In the genomic region with DNA sequence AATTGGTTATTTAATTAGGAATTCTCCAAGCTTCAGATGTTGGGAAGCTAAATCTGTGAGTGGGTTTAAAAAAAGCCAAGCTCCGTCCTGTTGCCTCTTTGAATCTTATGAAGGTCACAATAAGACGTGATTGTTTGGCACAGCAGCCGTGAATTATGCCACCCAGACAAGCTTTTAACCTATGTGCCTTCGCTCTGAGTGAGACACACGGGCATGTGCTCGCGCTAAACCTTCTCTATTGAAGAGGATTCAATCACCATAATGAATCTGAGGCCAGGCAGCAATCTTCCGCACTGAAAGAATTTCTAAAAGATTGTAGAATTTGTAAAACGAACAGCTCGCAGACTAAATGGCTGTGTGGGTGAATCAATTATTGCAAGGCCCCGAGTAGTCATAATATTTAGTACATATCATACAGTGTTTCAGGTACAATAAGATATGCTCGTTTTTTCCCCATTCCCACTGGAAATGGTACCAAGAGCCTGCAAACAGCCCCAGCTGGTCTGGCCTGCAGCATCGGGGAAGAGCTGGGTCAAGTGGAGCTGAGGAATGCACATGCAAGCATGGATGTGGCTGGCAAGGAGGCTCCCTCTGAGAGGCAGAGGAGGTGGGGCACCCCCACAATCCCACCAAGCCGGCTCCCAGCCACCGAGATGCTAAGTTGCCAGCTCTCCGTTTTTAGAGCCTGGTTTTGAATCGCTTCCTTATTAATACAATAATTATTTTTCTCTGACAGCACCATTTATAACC, we compare ENCODE assay signal across 25 mouse cellular contexts.
DNase-seq lines count a peak whose midpoint lies in the region; ATAC-seq lines count a peak whose summit lies in the region.
"Had no signal": no experiment of that assay in that cellular context is flagged by ENCODE, and none has a peak within 500 bp of the region (broad histone marks: within the 10 kb centered on the region; RNA-seq: fewer than 3 reads in every experiment).

No protein-coding gene starts in this region.

- DNase-seq in forebrain, embryonic 11.5 days (ENCODE audit: low spot score) = no peak
- DNase-seq in midbrain, embryonic 10.5 days (ENCODE audit: low spot score) = no peak
- no peak for DNase-seq in hindbrain, embryonic 10.5 days (ENCODE audit: low spot score)
- no peak for DNase-seq in kidney, adult 18-20 months
- DNase-seq in cerebellum, postnatal 4 days (ENCODE audit: low spot score in 2 of 2) = no peak
- DNase-seq: adrenal gland, postnatal 10 days; cerebellum, adult 11 months; embryo, embryonic 11 days; heart, postnatal 36 days; kidney, postnatal 4 days; layer of hippocampus, postnatal 36 days; thymus, postnatal 25 days had no signal

- 0 out of 2 replicates have a peak overlapping the region, but pooled peaks have one; percentile 31 for H3K27ac ChIP-seq in forebrain, embryonic 15.5 days (replicated peaks)
- H3K27ac ChIP-seq in forebrain, embryonic 11.5 days (ENCODE audit: low read depth, low read length) = no peak overlapping the region
- peak overlapping the region; percentile 64; the same call in 1 of the 2 replicates for H3K27ac ChIP-seq in midbrain, embryonic 13.5 days
- H3K27ac ChIP-seq in midbrain, embryonic 10.5 days (replicated peaks) = no peak overlapping the region
- peak overlapping the region; percentile 25; the same call in 1 of the 2 replicates for H3K27ac ChIP-seq in hindbrain, embryonic 10.5 days
- peak overlapping the region; percentile 31; the same call in 1 of the 2 replicates for H3K27ac ChIP-seq in hindbrain, embryonic 16.5 days (ENCODE audit: low read depth, low read length)
- H3K27ac ChIP-seq: embryonic facial prominence, embryonic 15.5 days; heart, embryonic 13.5 days; intestine, embryonic 15.5 days; kidney, embryonic 15.5 days; liver, embryonic 14.5 days; lung, embryonic 15.5 days; macrophage; neural tube, embryonic 12.5 days had no signal

- ATAC-seq in forebrain, embryonic 15.5 days (replicated peaks) = no peak
- no peak for ATAC-seq in forebrain, embryonic 11.5 days (replicated peaks; ENCODE audit: low FRiP score)
- ATAC-seq in midbrain, embryonic 13.5 days = peak; percentile 31; the same call in 1 of the 2 replicates
- no peak for ATAC-seq in hindbrain, embryonic 16.5 days
- ATAC-seq: activated CD4-positive, CD25-positive, alpha-beta regulatory T cell, adult 4 months; intestine, embryonic 15.5 days had no signal

- peaks cover 24% of the 10 kb centered on the region for H3K4me1 ChIP-seq in forebrain, embryonic 15.5 days
- H3K4me1 ChIP-seq in forebrain, embryonic 11.5 days (replicated peaks; ENCODE audit: control insufficient read depth, insufficient read depth, low read length) = peaks cover 4% of the 10 kb centered on the region; the same call in 1 of the 2 replicates
- H3K4me1 ChIP-seq in midbrain, embryonic 13.5 days (replicated peaks) = peaks cover 14% of the 10 kb centered on the region
- peaks cover 6% of the 10 kb centered on the region; the same call in 1 of the 2 replicates for H3K4me1 ChIP-seq in midbrain, embryonic 10.5 days
- H3K4me1 ChIP-seq in hindbrain, embryonic 10.5 days (replicated peaks) = peaks cover 11% of the 10 kb centered on the region; the same call in 1 of the 2 replicates
- H3K4me1 ChIP-seq in hindbrain, embryonic 16.5 days (ENCODE audit: control insufficient read depth, insufficient read depth, low read depth, low read length) = peaks cover 9% of the 10 kb centered on the region; the same call in 1 of the 2 replicates
- H3K4me1 ChIP-seq: heart, embryonic 13.5 days; intestine, embryonic 15.5 days; kidney, embryonic 15.5 days; lung, embryonic 15.5 days had no signal

- WGBS in forebrain, embryonic 15.5 days = 23% methylated on average over 17 of the region's 17 CpGs
- 54% methylated on average over 17 of the region's 17 CpGs for WGBS in forebrain, embryonic 11.5 days
- WGBS in midbrain, embryonic 13.5 days = 56% methylated on average over 17 of the region's 17 CpGs
- WGBS in midbrain, embryonic 10.5 days = 88% methylated on average over 17 of the region's 17 CpGs
- WGBS in hindbrain, embryonic 10.5 days = 81% methylated on average over 17 of the region's 17 CpGs
- WGBS in hindbrain, embryonic 16.5 days = 36% methylated on average over 17 of the region's 17 CpGs

- H3K4me2 ChIP-seq in forebrain, embryonic 15.5 days (replicated peaks) = no peak overlapping the region
- H3K4me2 ChIP-seq in forebrain, embryonic 11.5 days (ENCODE audit: low read depth, low read length, severe bottlenecking) = no peak overlapping the region
- H3K4me2 ChIP-seq in midbrain, embryonic 13.5 days (replicated peaks) = no peak overlapping the region
- H3K4me2 ChIP-seq in hindbrain, embryonic 16.5 days (ENCODE audit: low read length) = no peak overlapping the region
- H3K4me2 ChIP-seq: embryonic facial prominence, embryonic 15.5 days; heart, embryonic 13.5 days; intestine, embryonic 15.5 days; kidney, embryonic 15.5 days; lung, embryonic 15.5 days; neural tube, embryonic 12.5 days had no signal

- no peak overlapping the region for H3K4me3 ChIP-seq in forebrain, embryonic 15.5 days
- no peak overlapping the region for H3K4me3 ChIP-seq in forebrain, embryonic 11.5 days (ENCODE audit: low read depth, low read length)
- no peak overlapping the region for H3K4me3 ChIP-seq in midbrain, embryonic 13.5 days (replicated peaks)
- no peak overlapping the region for H3K4me3 ChIP-seq in midbrain, embryonic 10.5 days
- H3K4me3 ChIP-seq in hindbrain, embryonic 10.5 days = no peak overlapping the region
- H3K4me3 ChIP-seq in hindbrain, embryonic 16.5 days (ENCODE audit: low read length) = no peak overlapping the region
- H3K4me3 ChIP-seq: embryonic facial prominence, embryonic 15.5 days; heart, embryonic 13.5 days; intestine, embryonic 15.5 days; kidney, embryonic 15.5 days; lung, embryonic 15.5 days; neural tube, embryonic 12.5 days had no signal

- H3K27me3 ChIP-seq in forebrain, embryonic 15.5 days = no peaks in the 10 kb centered on the region
- no peaks in the 10 kb centered on the region for H3K27me3 ChIP-seq in forebrain, embryonic 11.5 days (ENCODE audit: control insufficient read depth, insufficient read depth, low read length)
- H3K27me3 ChIP-seq in midbrain, embryonic 13.5 days = no peaks in the 10 kb centered on the region
- no peaks in the 10 kb centered on the region for H3K27me3 ChIP-seq in midbrain, embryonic 10.5 days (ENCODE audit: low read depth, poor library complexity, severe bottlenecking)
- no peaks in the 10 kb centered on the region for H3K27me3 ChIP-seq in hindbrain, embryonic 10.5 days (ENCODE audit: insufficient read depth, poor library complexity, severe bottlenecking)
- no peaks in the 10 kb centered on the region for H3K27me3 ChIP-seq in hindbrain, embryonic 16.5 days (replicated peaks; ENCODE audit: control insufficient read depth, insufficient read depth, low read length)
- H3K27me3 ChIP-seq: embryonic facial prominence, embryonic 15.5 days; intestine, embryonic 15.5 days; kidney, embryonic 15.5 days; lung, embryonic 15.5 days; neural tube, embryonic 12.5 days had no signal

- no peaks in the 10 kb centered on the region; the same call in 1 of the 2 replicates for H3K9me3 ChIP-seq in forebrain, embryonic 15.5 days
- no peaks in the 10 kb centered on the region for H3K9me3 ChIP-seq in forebrain, embryonic 11.5 days (ENCODE audit: control insufficient read depth, low read length)
- no peaks in the 10 kb centered on the region for H3K9me3 ChIP-seq in midbrain, embryonic 13.5 days
- H3K9me3 ChIP-seq in midbrain, embryonic 10.5 days (replicated peaks) = 0 out of 2 replicates have a peak, but pooled peaks cover 5% of the 10 kb centered on the region
- peaks cover 2% of the 10 kb centered on the region; the same call in 1 of the 2 replicates for H3K9me3 ChIP-seq in hindbrain, embryonic 10.5 days
- no peaks in the 10 kb centered on the region for H3K9me3 ChIP-seq in hindbrain, embryonic 16.5 days (ENCODE audit: control insufficient read depth, low read length)
- H3K9me3 ChIP-seq: embryonic facial prominence, embryonic 15.5 days; intestine, embryonic 15.5 days; kidney, embryonic 15.5 days; lung, embryonic 15.5 days had no signal

- peak overlapping the region; percentile 22; the same call in 1 of the 2 replicates for H3K9ac ChIP-seq in forebrain, embryonic 15.5 days (replicated peaks)
- H3K9ac ChIP-seq in forebrain, embryonic 11.5 days (ENCODE audit: low read length) = no peak overlapping the region
- H3K9ac ChIP-seq in midbrain, embryonic 13.5 days (replicated peaks) = no peak overlapping the region
- H3K9ac ChIP-seq in hindbrain, embryonic 16.5 days (ENCODE audit: low read depth, low read length) = peak overlapping the region; percentile 31; the same call in 1 of the 2 replicates
- H3K9ac ChIP-seq: embryonic facial prominence, embryonic 15.5 days; heart, embryonic 13.5 days; intestine, embryonic 15.5 days; kidney, embryonic 15.5 days; liver, embryonic 14.5 days; lung, embryonic 15.5 days; neural tube, embryonic 12.5 days had no signal

- H3K36me3 ChIP-seq in forebrain, embryonic 15.5 days = no peaks in the 10 kb centered on the region
- H3K36me3 ChIP-seq in forebrain, embryonic 11.5 days (ENCODE audit: control insufficient read depth, insufficient read depth, low read length) = no peaks in the 10 kb centered on the region
- H3K36me3 ChIP-seq in midbrain, embryonic 13.5 days = no peaks in the 10 kb centered on the region
- no peaks in the 10 kb centered on the region for H3K36me3 ChIP-seq in midbrain, embryonic 10.5 days
- H3K36me3 ChIP-seq in hindbrain, embryonic 10.5 days = no peaks in the 10 kb centered on the region
- no peaks in the 10 kb centered on the region for H3K36me3 ChIP-seq in hindbrain, embryonic 16.5 days (ENCODE audit: control insufficient read depth, insufficient read depth, low read length)
- H3K36me3 ChIP-seq: embryonic facial prominence, embryonic 15.5 days; G1E; heart, embryonic 13.5 days; intestine, embryonic 15.5 days; kidney, embryonic 15.5 days; lung, embryonic 15.5 days; neural tube, embryonic 12.5 days had no signal

Comparison
In these comparisons a context has a peak if more than half of its experiments do, and no peak if none do; other contexts are left out.
1. H3K27ac ChIP-seq: peak in forebrain, embryonic 15.5 days (single experiment), midbrain, embryonic 13.5 days (single experiment), hindbrain, embryonic 10.5 days (single experiment) and hindbrain, embryonic 16.5 days (single experiment); none in forebrain, embryonic 11.5 days (single experiment) and midbrain, embryonic 10.5 days (single experiment).
2. H3K9ac ChIP-seq: peak in forebrain, embryonic 15.5 days (single experiment) and hindbrain, embryonic 16.5 days (single experiment); none in forebrain, embryonic 11.5 days (single experiment) and midbrain, embryonic 13.5 days (single experiment).